Mouse (Mus musculus) kidney, adult 18-20 months (tissue): ENCODE measurements around the gene Trib2.

Experiments
- DNase-seq: peaks from one replicate; pipeline ENCODE4 v3.0.0; 2021

Gene Trib2

DNA sequence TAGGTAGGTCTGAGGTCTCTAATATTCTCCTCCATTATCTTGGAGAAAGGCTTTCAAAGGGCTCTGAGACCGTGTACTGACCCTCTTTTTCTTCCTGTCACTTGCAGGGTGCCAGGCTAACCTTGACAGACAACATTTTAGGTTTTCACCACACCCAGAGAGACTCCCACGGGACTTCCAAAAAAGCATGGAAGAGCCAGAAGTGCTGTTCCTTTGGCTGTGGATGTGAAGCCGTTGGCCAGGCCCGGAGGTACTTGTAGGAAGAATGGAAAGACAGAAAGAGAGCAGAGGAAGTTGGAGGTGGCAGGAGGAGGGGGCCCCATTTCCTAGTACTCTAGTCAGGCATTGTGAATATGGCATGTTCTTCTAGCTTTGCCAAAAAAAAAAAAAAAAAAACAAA, 56.0 kb downstream of the Trib2 start:
- no peak for DNase-seq

DNA sequence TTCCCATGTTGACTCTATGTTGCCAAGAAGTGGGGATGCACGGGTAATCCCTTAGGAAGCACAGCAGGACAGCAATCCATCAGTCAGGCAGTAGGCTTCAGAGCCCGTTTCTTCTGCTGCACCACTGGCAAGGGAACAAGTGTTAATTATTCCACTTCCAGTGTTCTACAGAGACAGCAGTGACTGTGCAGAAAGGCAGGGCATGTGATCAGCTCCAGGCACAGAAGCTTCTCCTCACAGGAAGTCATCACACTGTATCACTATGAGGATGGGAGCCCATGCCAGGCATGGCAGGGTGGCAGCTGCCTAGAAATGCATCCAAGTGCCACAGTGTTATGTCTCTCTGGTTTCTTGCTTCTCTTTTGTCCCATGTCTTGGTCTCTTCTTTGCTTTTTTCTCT, 57.9 kb downstream of the Trib2 start:
- no peak for DNase-seq

DNA sequence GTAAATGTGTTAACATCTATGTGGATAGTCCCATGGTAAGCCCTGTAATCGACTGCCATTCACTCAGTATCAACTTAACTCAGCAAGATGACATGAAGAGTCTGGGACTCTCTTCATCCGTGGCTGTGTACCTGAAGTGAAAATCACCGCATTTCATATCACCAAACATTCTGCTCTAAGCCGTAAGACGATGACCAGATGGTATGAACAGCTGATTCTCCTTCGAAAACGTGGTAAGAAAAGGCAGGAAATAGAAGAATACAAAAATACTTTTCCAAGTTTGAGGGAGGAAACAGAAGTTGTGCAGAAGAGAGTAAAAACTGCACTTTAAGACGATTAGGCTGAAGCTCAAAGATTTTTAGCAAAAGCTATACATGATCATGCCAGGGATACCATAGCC, 59.4 kb downstream of the Trib2 start:
- DNase-seq = no peak

DNA sequence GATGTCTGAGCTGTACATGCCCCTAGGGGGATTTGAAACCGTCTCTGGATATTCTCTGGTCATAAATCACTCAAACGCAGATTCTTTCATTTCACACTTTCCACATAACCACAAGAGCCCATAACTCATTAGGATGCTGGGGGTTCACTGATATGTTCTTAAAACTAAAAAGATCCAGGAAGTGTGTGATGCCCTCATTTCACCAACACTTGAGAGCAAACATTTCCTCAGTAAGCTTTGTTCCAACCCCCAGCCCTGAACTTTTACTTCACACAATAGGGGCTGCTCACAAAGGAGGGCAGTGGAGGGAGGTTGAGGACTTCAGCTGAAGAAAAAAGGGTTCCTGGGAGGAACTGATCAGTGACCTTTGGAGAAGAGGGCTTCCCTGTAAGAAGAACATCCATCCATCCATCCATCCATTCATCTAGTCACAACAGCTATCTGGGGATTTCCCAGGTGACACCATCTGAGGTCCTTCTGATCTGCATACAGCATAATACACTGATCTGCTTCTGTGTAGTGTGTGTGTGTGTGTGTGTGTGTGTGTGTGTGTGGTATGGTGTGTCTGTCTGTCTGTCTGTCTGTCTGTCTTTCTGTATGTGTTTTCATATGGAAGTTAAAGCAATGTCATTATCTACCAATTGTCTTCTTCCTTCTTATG, 61.6 kb downstream of the Trib2 start:
- no peak for DNase-seq

DNA sequence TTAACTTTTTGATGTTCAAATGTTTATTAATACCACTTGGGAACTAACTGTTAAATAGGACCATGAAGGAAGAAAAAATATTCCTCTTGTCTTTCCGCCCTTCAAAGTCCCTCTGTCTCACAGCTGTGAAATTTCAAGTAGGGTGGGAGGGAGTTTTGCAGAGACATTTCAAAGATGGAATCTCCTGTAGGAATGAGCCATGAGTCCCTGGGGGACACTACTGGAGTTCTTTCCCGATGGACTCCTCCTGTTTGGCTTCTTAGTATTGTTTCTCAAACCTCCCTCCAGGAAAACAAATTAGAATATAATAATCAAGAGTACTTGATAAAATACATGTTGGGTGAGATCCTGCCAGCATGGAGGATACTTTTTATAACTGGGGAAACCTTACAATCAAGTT, 62.1 kb downstream of the Trib2 start:
- DNase-seq = no peak

DNA sequence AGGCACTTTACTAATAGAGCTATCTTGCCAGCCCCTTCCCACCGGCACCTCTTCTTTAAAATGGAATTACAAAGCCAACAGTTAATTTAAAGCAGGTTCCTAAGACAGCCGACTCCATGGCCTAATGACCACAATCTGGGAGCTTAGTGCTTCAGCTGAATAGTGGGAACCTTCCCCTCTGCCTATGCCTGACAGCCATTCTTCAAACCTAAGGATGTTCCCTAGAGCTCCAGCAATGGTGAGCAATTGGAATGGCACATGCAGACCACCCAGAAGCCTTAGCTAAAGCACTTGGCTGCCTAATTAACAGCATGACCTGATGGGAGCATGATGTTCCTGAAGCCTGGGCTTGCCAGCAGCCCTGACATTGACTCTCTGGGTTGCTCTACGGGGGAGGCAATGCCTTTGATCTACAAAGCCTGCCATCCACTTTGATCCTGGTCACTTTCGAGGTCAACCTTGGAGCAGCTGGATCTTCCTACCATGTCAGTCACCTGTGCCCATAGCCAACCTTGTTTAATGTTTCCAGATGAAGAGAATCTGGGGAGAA, 67.0 kb downstream of the Trib2 start:
- no peak for DNase-seq

DNA sequence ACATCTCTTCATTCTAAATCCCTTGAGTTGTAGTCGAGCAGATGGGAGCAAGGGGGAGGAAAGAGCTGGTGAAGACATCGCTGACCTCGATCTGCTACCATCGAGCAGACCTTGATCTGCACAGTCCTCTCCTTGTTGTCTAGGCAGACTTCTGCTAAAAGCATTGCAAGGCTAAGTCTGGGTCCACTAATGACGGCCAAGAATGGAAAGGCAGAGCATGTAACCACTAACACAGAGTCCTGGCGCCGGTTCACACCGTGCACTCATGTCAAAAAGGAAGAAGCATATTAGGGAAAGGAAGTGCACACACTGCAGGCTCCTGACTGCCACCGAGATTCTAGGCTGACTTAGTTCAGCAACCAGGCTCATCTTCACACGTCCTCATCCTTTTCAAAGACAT, 71.0 kb downstream of the Trib2 start:
- DNase-seq = no peak
